Mouse (Mus musculus): ENCODE measurements around the gene Arhgap23.

The Arhgap23 gene

GRCm38 (mm10) chr11:97548757-97549156 lies 133.4 kb downstream of the Arhgap23 start:
- DNase-seq (ENCODE audit: low spot score in 2 of 2): no peak

Measured in urinary bladder, postnatal 36 days (tissue).